Comparison of ENCODE assay signal across 28 mouse cellular contexts in genomic region chr19:20603866-20604265, GRCm38 (mm10).
DNase-seq lines count a peak whose midpoint lies in the region; ATAC-seq and TF ChIP-seq lines count a peak whose summit lies in the region.
"Had no signal": no experiment of that assay in that cellular context is flagged by ENCODE, and none has a peak within 500 bp of the region (broad histone marks: within the 10 kb centered on the region; RNA-seq: fewer than 3 reads in every experiment).

No protein-coding gene starts in this region.

- H3K4me1 ChIP-seq in kidney, embryonic 16.5 days (ENCODE audit: insufficient read depth, low read length) = no peaks in the 10 kb centered on the region
- no peaks in the 10 kb centered on the region for H3K4me1 ChIP-seq in kidney, adult 2 months (ENCODE audit: control insufficient read depth, insufficient read depth, low read length)
- no peaks in the 10 kb centered on the region; the same call in 1 of the 2 replicates for H3K4me1 ChIP-seq in intestine, embryonic 16.5 days (ENCODE audit: control insufficient read depth, insufficient read depth, low read length)
- H3K4me1 ChIP-seq: embryonic facial prominence, embryonic 10.5 days; embryonic facial prominence, embryonic 13.5 days; forebrain, embryonic 13.5 days; hindbrain, embryonic 12.5 days; hindbrain, embryonic 15.5 days had no signal

- H3K4me3 ChIP-seq in kidney, embryonic 16.5 days (ENCODE audit: low read length) = no peak overlapping the region
- no peak overlapping the region for H3K4me3 ChIP-seq in kidney, adult 2 months (ENCODE audit: insufficient read depth, low read depth, low read length)
- peak overlapping the region; percentile 15; the same call in 1 of the 2 replicates for H3K4me3 ChIP-seq in intestine, embryonic 16.5 days (ENCODE audit: low read length)
- H3K4me3 ChIP-seq: embryonic facial prominence, embryonic 10.5 days; embryonic facial prominence, embryonic 13.5 days; erythroblast, embryonic 14.5 days; forebrain, embryonic 13.5 days; hindbrain, embryonic 12.5 days; hindbrain, embryonic 15.5 days had no signal

- no peak for TF ChIP-seq POLR2A in kidney, adult 2 months (IDR thresholded peaks at IDR 0.05; ENCODE audit: low read depth, low read length)

- WGBS in kidney, embryonic 16.5 days = 86% methylated on average over 2 of the region's 2 CpGs
- 81% methylated on average over 2 of the region's 2 CpGs for WGBS in kidney, adult 2 months
- WGBS in intestine, embryonic 16.5 days = 80% methylated on average over 2 of the region's 2 CpGs

- no peaks in the 10 kb centered on the region for H3K36me3 ChIP-seq in kidney, embryonic 16.5 days (ENCODE audit: insufficient read depth, low read length)
- H3K36me3 ChIP-seq in kidney, adult 2 months (ENCODE audit: control insufficient read depth, insufficient read depth, low read length) = no peaks in the 10 kb centered on the region
- no peaks in the 10 kb centered on the region for H3K36me3 ChIP-seq in intestine, embryonic 16.5 days (ENCODE audit: control insufficient read depth, insufficient read depth, low read length)
- H3K36me3 ChIP-seq: embryonic facial prominence, embryonic 10.5 days; embryonic facial prominence, embryonic 13.5 days; G1E; hindbrain, embryonic 12.5 days; hindbrain, embryonic 15.5 days had no signal

- peak; percentile 39; the same call in 1 of the 2 replicates for ATAC-seq in kidney, embryonic 16.5 days (ENCODE audit: low FRiP score, low TSS enrichment)
- no peak for ATAC-seq in intestine, embryonic 16.5 days
- ATAC-seq: forebrain, embryonic 13.5 days; forebrain, embryonic 16.5 days had no signal

- DNase-seq in kidney, adult 2 months = no peak
- peak; percentile 39 for DNase-seq in Muller cell, postnatal 12 days (ENCODE audit: inconsistent ontology term)
- peak; percentile 53 for DNase-seq in retina, postnatal 1 day
- DNase-seq in right cerebral cortex, postnatal 4 days = no peak
- DNase-seq in right cerebral cortex, postnatal 14 days = no peak
- DNase-seq: adrenal gland, adult 2 months; adrenal gland, postnatal 14 days; B cell, adult 2 months; cerebellum, adult 11-12 months; cerebellum, adult 8-10 months; cerebellum, postnatal 10 days; cerebellum, postnatal 36 days; embryo, embryonic 11 days; gastrocnemius, adult 2 months; gastrocnemius, postnatal 14 days; heart, adult 11 months had no signal

- no peak overlapping the region for H3K4me2 ChIP-seq in kidney, embryonic 16.5 days (replicated peaks; ENCODE audit: low read depth, low read length)
- H3K4me2 ChIP-seq in intestine, embryonic 16.5 days (ENCODE audit: low read depth, low read length) = no peak overlapping the region
- H3K4me2 ChIP-seq: embryonic facial prominence, embryonic 13.5 days; forebrain, embryonic 13.5 days; heart, embryonic 11.5 days; hindbrain, embryonic 12.5 days; hindbrain, embryonic 15.5 days had no signal

- no peak overlapping the region for H3K9ac ChIP-seq in kidney, embryonic 16.5 days (replicated peaks; ENCODE audit: low read length)
- H3K9ac ChIP-seq in intestine, embryonic 16.5 days (ENCODE audit: low read depth, low read length) = no peak overlapping the region
- H3K9ac ChIP-seq: embryonic facial prominence, embryonic 13.5 days; forebrain, embryonic 13.5 days; hindbrain, embryonic 12.5 days; hindbrain, embryonic 15.5 days had no signal

- no peak overlapping the region for H3K27ac ChIP-seq in kidney, embryonic 16.5 days (ENCODE audit: low read length)
- H3K27ac ChIP-seq in kidney, adult 2 months (ENCODE audit: insufficient read depth, low read depth, low read length) = no peak overlapping the region
- H3K27ac ChIP-seq in intestine, embryonic 16.5 days (ENCODE audit: low read length) = no peak overlapping the region
- H3K27ac ChIP-seq: embryonic facial prominence, embryonic 10.5 days; embryonic facial prominence, embryonic 13.5 days; forebrain, embryonic 13.5 days; gastrocnemius, adult 2 months; hindbrain, embryonic 12.5 days; hindbrain, embryonic 15.5 days had no signal

- no peaks in the 10 kb centered on the region for H3K9me3 ChIP-seq in kidney, embryonic 16.5 days (ENCODE audit: low read length)
- H3K9me3 ChIP-seq in intestine, embryonic 16.5 days (ENCODE audit: control insufficient read depth, low read length) = no peaks in the 10 kb centered on the region
- H3K9me3 ChIP-seq: embryonic facial prominence, embryonic 10.5 days; embryonic facial prominence, embryonic 13.5 days; forebrain, embryonic 13.5 days; G1E; hindbrain, embryonic 12.5 days; hindbrain, embryonic 15.5 days had no signal

- TF ChIP-seq CTCF in kidney, adult 2 months (conservative IDR thresholded peaks at IDR 0.05; ENCODE audit: insufficient read depth, insufficient read length, low read depth, low read length) = no peak

- no peaks in the 10 kb centered on the region for H3K27me3 ChIP-seq in kidney, embryonic 16.5 days (ENCODE audit: insufficient read depth, low read length)
- no peaks in the 10 kb centered on the region for H3K27me3 ChIP-seq in kidney, adult 2 months (replicated peaks; ENCODE audit: control insufficient read depth, insufficient read depth, low read length)
- no peaks in the 10 kb centered on the region for H3K27me3 ChIP-seq in intestine, embryonic 16.5 days (replicated peaks; ENCODE audit: control insufficient read depth, insufficient read depth, low read length)
- H3K27me3 ChIP-seq: CH12.LX; embryonic facial prominence, embryonic 13.5 days; forebrain, embryonic 13.5 days; hindbrain, embryonic 12.5 days; hindbrain, embryonic 15.5 days had no signal

Comparison
In these comparisons a context has a peak if more than half of its experiments do, and no peak if none do; other contexts are left out.
1. DNase-seq: peak in Muller cell, postnatal 12 days (single experiment) and retina, postnatal 1 day (single experiment); none in kidney, adult 2 months (single experiment), right cerebral cortex, postnatal 4 days (single experiment) and right cerebral cortex, postnatal 14 days (single experiment).